ENCODE assay signal across 8 mouse cellular contexts in genomic region chr8:84989311-84989731, GRCm38 (mm10). TPM values are rescaled to one million over a fixed set of nuclear protein-coding genes. Genes with fewer than 3 reads are reported as not detected.
A peak's percentile ranks its signal among the peaks of the same experiment; 100 is the strongest.
DNase-seq lines count a peak whose midpoint lies in the region; ATAC-seq lines count a peak whose summit lies in the region.

No protein-coding gene starts in this region.

- peaks cover 20% of the 10 kb centered on the region for H3K4me1 ChIP-seq in forebrain, embryonic 14.5 days (ENCODE audit: control insufficient read depth, insufficient read depth, low read length)
- H3K4me1 ChIP-seq in hindbrain, embryonic 15.5 days (replicated peaks) = peaks cover 40% of the 10 kb centered on the region
- peaks cover 36% of the 10 kb centered on the region for H3K4me1 ChIP-seq in liver, embryonic 11.5 days (replicated peaks; ENCODE audit: control insufficient read depth, insufficient read depth, low read length)

- no peaks in the 10 kb centered on the region for H3K36me3 ChIP-seq in forebrain, embryonic 14.5 days (ENCODE audit: control insufficient read depth, insufficient read depth, low read length)
- no peaks in the 10 kb centered on the region for H3K36me3 ChIP-seq in hindbrain, embryonic 15.5 days
- H3K36me3 ChIP-seq in liver, embryonic 11.5 days (ENCODE audit: control insufficient read depth, insufficient read depth, low read length) = no peaks in the 10 kb centered on the region

- no peaks in the 10 kb centered on the region for H3K9me3 ChIP-seq in forebrain, embryonic 14.5 days (replicated peaks; ENCODE audit: control insufficient read depth, low read length)
- H3K9me3 ChIP-seq in hindbrain, embryonic 15.5 days = no peaks in the 10 kb centered on the region
- no peaks in the 10 kb centered on the region for H3K9me3 ChIP-seq in liver, embryonic 11.5 days (ENCODE audit: control insufficient read depth, low read length)

- DNase-seq in adrenal gland, adult (ENCODE audit: inconsistent age in 2 of 2, low spot score in 1 of 2) = peak; percentile 66 to 81
- DNase-seq in adrenal gland, postnatal 4 days (ENCODE audit: low spot score in 2 of 2) = no peak
- peak; percentile 76 for DNase-seq in adipocyte (ENCODE audit: low spot score)
- no peak for DNase-seq in forebrain, embryonic 14.5 days (ENCODE audit: low spot score)
- DNase-seq in liver, embryonic 11.5 days (ENCODE audit: low spot score) = no peak
- peak; percentile 35 to 37 for DNase-seq in natural killer cell, adult 2 months (ENCODE audit: low spot score in 2 of 2)
- no peak for DNase-seq in frontal cortex, postnatal 25 days (ENCODE audit: low spot score in 2 of 2)

- no peak for ATAC-seq in forebrain, embryonic 14.5 days
- ATAC-seq in hindbrain, embryonic 15.5 days (ENCODE audit: low FRiP score, low read depth) = no peak
- ATAC-seq in liver, embryonic 11.5 days (replicated peaks; ENCODE audit: low FRiP score) = no peak

- H3K4me2 ChIP-seq in forebrain, embryonic 14.5 days (ENCODE audit: low read length) = peak overlapping the region; percentile 96
- peak overlapping the region; percentile 73 for H3K4me2 ChIP-seq in hindbrain, embryonic 15.5 days
- peak overlapping the region; percentile 93 for H3K4me2 ChIP-seq in liver, embryonic 11.5 days

- no peak overlapping the region for H3K9ac ChIP-seq in forebrain, embryonic 14.5 days (ENCODE audit: low read length)
- H3K9ac ChIP-seq in hindbrain, embryonic 15.5 days = no peak overlapping the region
- peak overlapping the region; percentile 50; the same call in 1 of the 2 replicates for H3K9ac ChIP-seq in liver, embryonic 11.5 days (ENCODE audit: low read depth, low read length)

- H3K4me3 ChIP-seq in forebrain, embryonic 14.5 days (ENCODE audit: low read depth, low read length) = no peak overlapping the region
- H3K4me3 ChIP-seq in hindbrain, embryonic 15.5 days = peak overlapping the region; percentile 65
- H3K4me3 ChIP-seq in liver, embryonic 11.5 days (ENCODE audit: low read depth, low read length) = peak overlapping the region; percentile 67

- 9% methylated on average over 15 of the region's 15 CpGs for WGBS in forebrain, embryonic 14.5 days
- WGBS in hindbrain, embryonic 15.5 days = 17% methylated on average over 15 of the region's 15 CpGs
- 11% methylated on average over 15 of the region's 15 CpGs for WGBS in liver, embryonic 11.5 days

- no peak overlapping the region for H3K27ac ChIP-seq in forebrain, embryonic 14.5 days (ENCODE audit: low read depth, low read length)
- H3K27ac ChIP-seq in hindbrain, embryonic 15.5 days (replicated peaks) = no peak overlapping the region
- H3K27ac ChIP-seq in liver, embryonic 11.5 days (ENCODE audit: low read depth, low read length) = no peak overlapping the region

- 0 out of 2 replicates have a peak, but pooled peaks cover 12% of the 10 kb centered on the region for H3K27me3 ChIP-seq in forebrain, embryonic 14.5 days (replicated peaks; ENCODE audit: control insufficient read depth, insufficient read depth, low read length)
- peaks cover 11% of the 10 kb centered on the region for H3K27me3 ChIP-seq in hindbrain, embryonic 15.5 days
- no peaks in the 10 kb centered on the region for H3K27me3 ChIP-seq in liver, embryonic 11.5 days (replicated peaks; ENCODE audit: control insufficient read depth, insufficient read depth, low read length)

RNA-seq across cellular contexts. Expression of gene Hook2, which starts 1.1 kb away (rescaled TPM):
- 10 to 100 TPM; 10.6 to 13.8 TPM for total RNA-seq in adrenal gland, postnatal 4 days (2021)
- polyA plus RNA-seq in forebrain, embryonic 14.5 days (2014; fragmentation: Nextera tagmentation; extraction: Ambion mirVana) = 13.0 and 20.3 TPM in 2 replicates
- 34.0 and 37.3 TPM in 2 replicates for polyA plus RNA-seq in hindbrain, embryonic 15.5 days (2015; fragmentation: Nextera tagmentation; extraction: Ambion mirVana)
- 15.5 and 16.7 TPM in 2 replicates for polyA plus RNA-seq in liver, embryonic 11.5 days (2014; fragmentation: Nextera tagmentation; extraction: Ambion mirVana)

RNA-seq across cellular contexts. Expression of gene Junb, which starts 10.8 kb away (rescaled TPM):
- total RNA-seq in adrenal gland, postnatal 4 days (2021) = 10 to 100 TPM; 26.1 to 28.9 TPM
- polyA plus RNA-seq in forebrain, embryonic 14.5 days (2014; fragmentation: Nextera tagmentation; extraction: Ambion mirVana) = 5.0 and 6.5 TPM in 2 replicates
- 6.3 and 6.8 TPM in 2 replicates for polyA plus RNA-seq in hindbrain, embryonic 15.5 days (2015; fragmentation: Nextera tagmentation; extraction: Ambion mirVana)
- 21.1 and 23.2 TPM in 2 replicates for polyA plus RNA-seq in liver, embryonic 11.5 days (2014; fragmentation: Nextera tagmentation; extraction: Ambion mirVana)

RNA-seq across cellular contexts. Expression of gene Rnaseh2a, which starts 19.8 kb away (rescaled TPM):
- 100 to 1,000 TPM; 122 to 138 TPM for total RNA-seq in adrenal gland, postnatal 4 days (2021)
- polyA plus RNA-seq in forebrain, embryonic 14.5 days (2014; fragmentation: Nextera tagmentation; extraction: Ambion mirVana) = 93.3 and 111 TPM in 2 replicates
- polyA plus RNA-seq in hindbrain, embryonic 15.5 days (2015; fragmentation: Nextera tagmentation; extraction: Ambion mirVana) = 54.2 and 59.8 TPM in 2 replicates
- 195 and 197 TPM in 2 replicates for polyA plus RNA-seq in liver, embryonic 11.5 days (2014; fragmentation: Nextera tagmentation; extraction: Ambion mirVana)

RNA-seq across cellular contexts. Expression of gene Prdx2, which starts 19.9 kb away (rescaled TPM):
- total RNA-seq in adrenal gland, postnatal 4 days (2021) = 100 to 1,000 TPM; 617 to 655 TPM
- 1,735 and 2,101 TPM in 2 replicates for polyA plus RNA-seq in forebrain, embryonic 14.5 days (2014; fragmentation: Nextera tagmentation; extraction: Ambion mirVana)
- polyA plus RNA-seq in hindbrain, embryonic 15.5 days (2015; fragmentation: Nextera tagmentation; extraction: Ambion mirVana) = 1,124 and 1,185 TPM in 2 replicates
- 1,398 and 1,409 TPM in 2 replicates for polyA plus RNA-seq in liver, embryonic 11.5 days (2014; fragmentation: Nextera tagmentation; extraction: Ambion mirVana)

RNA-seq across cellular contexts. Expression of gene Gm49661, which starts 20.1 kb away (rescaled TPM):
- not detected for total RNA-seq in adrenal gland, postnatal 4 days (2021)
- polyA plus RNA-seq in forebrain, embryonic 14.5 days (2014; fragmentation: Nextera tagmentation; extraction: Ambion mirVana) = not detected in 2 replicates
- not detected in 2 replicates for polyA plus RNA-seq in hindbrain, embryonic 15.5 days (2015; fragmentation: Nextera tagmentation; extraction: Ambion mirVana)
- not detected in 2 replicates for polyA plus RNA-seq in liver, embryonic 11.5 days (2014; fragmentation: Nextera tagmentation; extraction: Ambion mirVana)

Comparison
In these comparisons a context has a peak if more than half of its experiments do, and no peak if none do; other contexts are left out.
1. DNase-seq: peak in adrenal gland, adult (2 of 2), adipocyte (single experiment) and natural killer cell, adult 2 months (2 of 2); none in adrenal gland, postnatal 4 days (0 of 2), forebrain, embryonic 14.5 days (single experiment), liver, embryonic 11.5 days (single experiment) and frontal cortex, postnatal 25 days (0 of 2).
2. Peak in every context shown above with its lines, with median percentiles within 50 percentile points of each other: H3K4me2 ChIP-seq.